Mouse (Mus musculus): ENCODE measurements around the gene Sult1e1. TPM values are rescaled to one million over a fixed set of nuclear protein-coding genes. Genes with fewer than 3 reads are reported as not detected.

The Sult1e1 gene
- not detected in 2 replicates for polyA plus RNA-seq (2016; fragmentation: Nextera tagmentation; extraction: Ambion mirVana)

- Histone ChIP-seq H3K27ac (replicated peaks) (no peak within 1 kb of the TSS), H3K36me3 (no peaks in the 10 kb centered on the region), H3K4me1 (no peaks in the 10 kb centered on the region; the same call in none of the 2 replicates), H3K27me3 (no peaks in the 10 kb centered on the region), H3K4me3 (no peak within 1 kb of the TSS), H3K9me3 (no peaks in the 10 kb centered on the region), H3K9ac (replicated peaks) (no peak within 1 kb of the TSS), H3K4me2 (replicated peaks) (no peak within 1 kb of the TSS)
- WGBS = 75% methylated on average over 5 of the region's 5 CpGs
- no peak for ATAC-seq (ENCODE audit: low FRiP score, low read depth)
These were observed at the start of gene Sult1e1 for GRCm38 (mm10) chr5:87591494-87591893. TSS of gene Sult1e1 (minus strand) at chr5:87591594.

GRCm38 (mm10) chr5:87622681-87623080 lies 31.3 kb upstream of the Sult1e1 start:
- Histone ChIP-seq H3K9me3 (no peaks in the 10 kb centered on the region), H3K27me3 (no peaks in the 10 kb centered on the region), H3K9ac (replicated peaks) (no peak overlapping the region), H3K36me3 (no peaks in the 10 kb centered on the region), H3K4me2 (replicated peaks) (no peak overlapping the region), H3K4me1 (no peaks in the 10 kb centered on the region), H3K4me3 (no peak overlapping the region), H3K27ac (replicated peaks) (no peak overlapping the region)
- ATAC-seq (ENCODE audit: low FRiP score, low read depth) = no peak

- no peak overlapping the region for H3K9ac ChIP-seq (replicated peaks)
- H3K36me3 ChIP-seq = no peaks in the 10 kb centered on the region
- H3K4me3 ChIP-seq = no peak overlapping the region
- WGBS = 86% methylated on average over 2 of the region's 2 CpGs
- no peak overlapping the region for H3K4me2 ChIP-seq (replicated peaks)
- H3K9me3 ChIP-seq = no peaks in the 10 kb centered on the region
- H3K27ac ChIP-seq (replicated peaks) = no peak overlapping the region
- H3K4me1 ChIP-seq = no peaks in the 10 kb centered on the region
- no peak for ATAC-seq (ENCODE audit: low FRiP score, low read depth)
- H3K27me3 ChIP-seq = no peaks in the 10 kb centered on the region
These were observed 23.7 kb upstream of the Sult1e1 start for GRCm38 (mm10) chr5:87615128-87615390.

GRCm38 (mm10) chr5:87614364-87615127 lies 23.2 kb upstream of the Sult1e1 start:
- Histone ChIP-seq H3K4me1 (no peaks in the 10 kb centered on the region), H3K27ac (replicated peaks) (no peak overlapping the region), H3K9ac (replicated peaks) (no peak overlapping the region), H3K9me3 (no peaks in the 10 kb centered on the region), H3K27me3 (no peaks in the 10 kb centered on the region), H3K4me3 (no peak overlapping the region), H3K4me2 (replicated peaks) (no peak overlapping the region), H3K36me3 (no peaks in the 10 kb centered on the region)
- no peak for ATAC-seq (ENCODE audit: low FRiP score, low read depth)

GRCm38 (mm10) chr5:87601018-87601417 lies 9.6 kb upstream of the Sult1e1 start:
- no peaks in the 10 kb centered on the region for H3K4me1 ChIP-seq
- no peak for ATAC-seq (ENCODE audit: low FRiP score, low read depth)
- no peak overlapping the region for H3K27ac ChIP-seq (replicated peaks)
- H3K4me2 ChIP-seq (replicated peaks) = no peak overlapping the region
- no peaks in the 10 kb centered on the region for H3K36me3 ChIP-seq
- no peak overlapping the region for H3K4me3 ChIP-seq
- whole genome bisulfite sequencing = 81% methylated on average over 3 of the region's 3 CpGs
- H3K9me3 ChIP-seq = no peaks in the 10 kb centered on the region
- H3K27me3 ChIP-seq = no peaks in the 10 kb centered on the region
- no peak overlapping the region for H3K9ac ChIP-seq (replicated peaks)

GRCm38 (mm10) chr5:87597891-87598290 lies 6.5 kb upstream of the Sult1e1 start:
- H3K4me2 ChIP-seq (replicated peaks) = no peak overlapping the region
- H3K4me3 ChIP-seq = no peak overlapping the region
- H3K9ac ChIP-seq (replicated peaks) = no peak overlapping the region
- H3K36me3 ChIP-seq = no peaks in the 10 kb centered on the region
- H3K27ac ChIP-seq (replicated peaks) = no peak overlapping the region
- WGBS = 67% methylated on average over 2 of the region's 2 CpGs
- H3K4me1 ChIP-seq = no peaks in the 10 kb centered on the region
- no peak for ATAC-seq (ENCODE audit: low FRiP score, low read depth)
- H3K9me3 ChIP-seq = no peaks in the 10 kb centered on the region
- H3K27me3 ChIP-seq = no peaks in the 10 kb centered on the region

- Histone ChIP-seq H3K9ac (replicated peaks) (no peak overlapping the region), H3K27ac (replicated peaks) (no peak overlapping the region), H3K36me3 (no peaks in the 10 kb centered on the region), H3K4me3 (no peak overlapping the region), H3K4me1 (no peaks in the 10 kb centered on the region; the same call in none of the 2 replicates), H3K4me2 (replicated peaks) (no peak overlapping the region), H3K9me3 (no peaks in the 10 kb centered on the region), H3K27me3 (no peaks in the 10 kb centered on the region)
- ATAC-seq (ENCODE audit: low FRiP score, low read depth) = no peak
- WGBS = 87% methylated on average over 2 of the region's 2 CpGs
These were observed 1.5 kb downstream of the Sult1e1 start for GRCm38 (mm10) chr5:87589916-87590315.

- Histone ChIP-seq H3K36me3 (no peaks in the 10 kb centered on the region), H3K27me3 (no peaks in the 10 kb centered on the region), H3K4me2 (replicated peaks) (no peak overlapping the region), H3K27ac (replicated peaks) (no peak overlapping the region), H3K4me1 (no peaks in the 10 kb centered on the region), H3K4me3 (no peak overlapping the region), H3K9ac (replicated peaks) (no peak overlapping the region), H3K9me3 (no peaks in the 10 kb centered on the region)
- WGBS = 86% methylated on average over 1 of the region's 1 CpGs
- no peak for ATAC-seq (ENCODE audit: low FRiP score, low read depth)
These were observed 11.0 kb downstream of the Sult1e1 start for GRCm38 (mm10) chr5:87580389-87580788.

- no peak for ATAC-seq (ENCODE audit: low FRiP score, low read depth)
These were observed 17.2 kb downstream of the Sult1e1 start for GRCm38 (mm10) chr5:87574174-87574573.

GRCm38 (mm10) chr5:87573490-87573889 lies 17.9 kb downstream of the Sult1e1 start:
- no peaks in the 10 kb centered on the region for H3K4me1 ChIP-seq
- H3K4me3 ChIP-seq = no peak overlapping the region
- H3K4me2 ChIP-seq (replicated peaks) = no peak overlapping the region
- H3K27ac ChIP-seq (replicated peaks) = no peak overlapping the region
- H3K9me3 ChIP-seq = no peaks in the 10 kb centered on the region
- H3K9ac ChIP-seq (replicated peaks) = no peak overlapping the region
- ATAC-seq (ENCODE audit: low FRiP score, low read depth) = no peak
- H3K27me3 ChIP-seq = no peaks in the 10 kb centered on the region
- H3K36me3 ChIP-seq = no peaks in the 10 kb centered on the region
- 68% methylated on average over 5 of the region's 5 CpGs for WGBS

More at GRCm38 (mm10) chr5:87574174-87574573, 17.2 kb downstream of the Sult1e1 start:
- H3K4me2 ChIP-seq (replicated peaks) = no peak overlapping the region
- WGBS = 72% methylated on average over 1 of the region's 1 CpGs
- H3K9me3 ChIP-seq = no peaks in the 10 kb centered on the region
- no peaks in the 10 kb centered on the region for H3K27me3 ChIP-seq
- H3K4me1 ChIP-seq = no peaks in the 10 kb centered on the region
- H3K9ac ChIP-seq (replicated peaks) = no peak overlapping the region
- no peak overlapping the region for H3K4me3 ChIP-seq
- no peaks in the 10 kb centered on the region for H3K36me3 ChIP-seq
- H3K27ac ChIP-seq (replicated peaks) = no peak overlapping the region

- ATAC-seq (ENCODE audit: low FRiP score, low read depth) = no peak
- H3K4me3 ChIP-seq = no peak overlapping the region
- no peaks in the 10 kb centered on the region for H3K36me3 ChIP-seq
- H3K27ac ChIP-seq (replicated peaks) = no peak overlapping the region
- no peaks in the 10 kb centered on the region for H3K4me1 ChIP-seq
- no peak overlapping the region for H3K9ac ChIP-seq (replicated peaks)
- no peaks in the 10 kb centered on the region for H3K27me3 ChIP-seq
- 82% methylated on average over 6 of the region's 6 CpGs for WGBS
- H3K4me2 ChIP-seq (replicated peaks) = no peak overlapping the region
- no peaks in the 10 kb centered on the region for H3K9me3 ChIP-seq
These were observed 18.6 kb downstream of the Sult1e1 start for GRCm38 (mm10) chr5:87572781-87573180.

- H3K36me3 ChIP-seq = no peaks in the 10 kb centered on the region
- no peak within 1 kb of the TSS for H3K4me3 ChIP-seq
- no peaks in the 10 kb centered on the region for H3K9me3 ChIP-seq
- ATAC-seq (ENCODE audit: low FRiP score, low read depth) = no peak
- H3K9ac ChIP-seq (replicated peaks) = no peak within 1 kb of the TSS
- H3K27me3 ChIP-seq = no peaks in the 10 kb centered on the region
- no peak within 1 kb of the TSS for H3K4me2 ChIP-seq (replicated peaks)
- H3K27ac ChIP-seq (replicated peaks) = no peak within 1 kb of the TSS
- H3K4me1 ChIP-seq = no peaks in the 10 kb centered on the region
- WGBS = 86% methylated on average over 5 of the region's 5 CpGs
These were observed 22.5 kb downstream of the Sult1e1 start, which contains the start of gene Sult1d1 for GRCm38 (mm10) chr5:87568845-87569244. TSS of gene Sult1d1 (minus strand) at chr5:87569027.

GRCm38 (mm10) chr5:87567306-87567705 lies 24.1 kb downstream of the Sult1e1 start:
- ATAC-seq (ENCODE audit: low FRiP score, low read depth) = no peak
- 76% methylated on average over 1 of the region's 1 CpGs for WGBS
- no peak overlapping the region for H3K27ac ChIP-seq (replicated peaks)

More at GRCm38 (mm10) chr5:87567306-87567705, 24.1 kb downstream of the Sult1e1 start:
- Histone ChIP-seq H3K9ac (replicated peaks) (no peak overlapping the region), H3K36me3 (no peaks in the 10 kb centered on the region), H3K4me2 (replicated peaks) (no peak overlapping the region), H3K4me1 (no peaks in the 10 kb centered on the region), H3K9me3 (no peaks in the 10 kb centered on the region), H3K4me3 (no peak overlapping the region), H3K27me3 (no peaks in the 10 kb centered on the region)
